Mouse (Mus musculus) midbrain, embryonic 16.5 days (tissue): ENCODE data around the gene Itga9. TPM values are rescaled to one million over a fixed set of nuclear protein-coding genes. Genes with fewer than 3 reads are reported as not detected.

ENCODE experiments used
- ATAC-seq: fragments of 200-750 bp; cut with Nextera tagmentation; 2 replicates; pipeline ENCODE4 v1.8.0; 2017; ENCODE audit warnings: moderate TSS enrichment
- H3K27ac ChIP-seq: fragments of 300-500 bp; sonication (generic); 2 replicates; pipeline ENCODE4 v1.5.1; 2014; ENCODE audit warnings: mild to moderate bottlenecking, low read length, mixed read lengths
- H3K27me3 ChIP-seq: fragments of 300-500 bp; sonication (generic); 2 replicates; pipeline ENCODE4 v1.6.1; 2014; ENCODE audit warnings: low read depth, low read length, mixed read lengths; ENCODE audit not compliant: control insufficient read depth, insufficient read depth
- H3K36me3 ChIP-seq: fragments of 300-500 bp; sonication (generic); 2 replicates; pipeline ENCODE4 v1.6.1; 2014; ENCODE audit warnings: mild to moderate bottlenecking, low read length, moderate library complexity, mixed read lengths; ENCODE audit not compliant: control insufficient read depth, insufficient read depth
- H3K4me1 ChIP-seq: fragments of 300-500 bp; sonication (generic); 2 replicates; pipeline ENCODE4 v1.6.1; 2014; ENCODE audit warnings: mild to moderate bottlenecking, low read length, mixed read lengths; ENCODE audit not compliant: control insufficient read depth, insufficient read depth
- H3K4me2 ChIP-seq: fragments of 300-500 bp; sonication (generic); 2 replicates; pipeline ENCODE4 v1.6.1; 2014; ENCODE audit warnings: mild to moderate bottlenecking, low read length, mixed read lengths
- H3K4me3 ChIP-seq: fragments of 300-500 bp; sonication (generic); 2 replicates; pipeline ENCODE4 v1.5.1; 2014; ENCODE audit warnings: low read depth, mild to moderate bottlenecking, low read length, moderate library complexity, mixed read lengths
- H3K9ac ChIP-seq: fragments of 300-500 bp; sonication (generic); 2 replicates; pipeline ENCODE4 v1.6.1; 2014; ENCODE audit warnings: low read depth, low read length, mixed read lengths
- H3K9me3 ChIP-seq: fragments of 300-500 bp; sonication (generic); replicated peaks from 2 replicates; pipeline ENCODE4 v1.6.1; 2014; ENCODE audit warnings: mild to moderate bottlenecking, low read length, mixed read lengths; ENCODE audit not compliant: control insufficient read depth, poor library complexity, severe bottlenecking
- WGBS: fragments of 180-500 bp; shearing (Covaris S2); extraction: QIAGEN DNeasy Blood & Tissue Kit; methylation state at CpG from one replicate; pipeline ENCODE4 v1.1.7; 2014; 5-methylcytosine and 5-hydroxymethylcytosine counted together
- polyA plus RNA-seq: library from polyadenylated mRNA; unstranded; fragments of >200 nt; fragmentation: Nextera tagmentation; extraction: Ambion mirVana; gene quantifications from 2 replicates; pipeline ENCODE4 v1.2.1, GENCODE M21; 2015

Itga9 gene
- polyA plus RNA-seq, 1 experiment from 2014 or later = 1.0 TPM

DNA sequence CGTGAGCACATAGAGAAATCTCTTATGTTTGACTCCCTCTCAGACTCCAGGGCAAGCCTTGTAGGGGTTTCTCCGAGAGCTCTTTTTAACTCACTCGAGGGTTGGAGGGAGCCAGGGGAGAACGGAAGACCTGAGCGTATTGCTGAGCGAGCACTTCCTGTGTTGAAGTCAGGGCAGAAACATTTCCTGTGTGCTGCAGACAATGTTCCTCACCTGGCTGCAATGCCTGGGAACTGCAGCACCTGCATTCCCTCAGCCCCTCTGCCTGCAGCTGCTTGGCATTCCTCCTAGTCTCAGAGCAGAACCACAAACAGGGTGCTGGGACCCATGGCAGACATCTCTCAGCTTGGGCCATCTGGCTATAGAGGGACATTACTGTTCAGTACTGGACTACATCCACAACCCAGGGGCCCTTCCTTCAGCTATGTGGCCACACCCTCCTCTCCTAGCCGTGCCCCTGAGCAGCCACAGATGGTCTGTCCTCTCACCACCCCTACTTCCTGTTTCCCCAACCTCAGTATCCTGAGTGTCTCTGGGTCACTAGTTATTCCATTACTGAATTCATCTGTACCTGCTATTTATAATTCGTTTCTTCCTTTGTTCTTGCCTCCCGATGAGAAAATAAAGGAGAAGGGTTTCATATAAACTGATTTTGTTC is 109.6 kb downstream of the Itga9 start:
- H3K4me3 ChIP-seq = no peak overlapping the region
- ATAC-seq = no peak
- WGBS = 85% methylated on average over 9 of the region's 9 CpGs

DNA sequence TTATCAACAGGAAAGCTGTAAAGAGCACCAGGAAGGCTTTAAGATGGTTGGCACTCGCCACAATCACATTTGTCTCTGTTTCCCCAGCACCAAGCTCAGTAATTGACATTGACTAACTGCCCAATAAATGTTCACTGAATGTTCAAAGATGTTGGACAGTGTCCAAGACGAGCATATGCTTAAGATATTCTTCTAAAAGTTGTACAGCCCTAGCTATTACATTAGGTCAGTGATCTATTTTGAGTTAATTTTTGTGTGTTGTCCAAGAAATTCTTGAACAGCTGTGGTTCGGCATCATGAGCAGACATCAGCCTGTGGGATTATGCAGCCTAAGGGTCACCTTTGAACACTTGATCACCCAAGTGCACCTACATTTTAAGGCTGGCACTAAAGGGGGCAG is 110.9 kb downstream of the Itga9 start:
- H3K4me1 ChIP-seq = no peaks in the 10 kb centered on the region
- H3K27me3 ChIP-seq = no peaks in the 10 kb centered on the region
- H3K36me3 ChIP-seq = no peaks in the 10 kb centered on the region
- H3K9me3 ChIP-seq = no peaks in the 10 kb centered on the region; the same call in 1 of the 2 replicates
- no peak overlapping the region for H3K4me2 ChIP-seq
- WGBS = 76% methylated on average over 3 of the region's 3 CpGs
- no peak overlapping the region for H3K9ac ChIP-seq
- H3K27ac ChIP-seq = no peak overlapping the region
- ATAC-seq = no peak
- no peak overlapping the region for H3K4me3 ChIP-seq

More for the DNA sequence above, 109.6 kb downstream of the Itga9 start:
- H3K4me2 ChIP-seq = no peak overlapping the region
- no peak overlapping the region for H3K9ac ChIP-seq
- H3K9me3 ChIP-seq = no peaks in the 10 kb centered on the region; the same call in 1 of the 2 replicates
- no peaks in the 10 kb centered on the region for H3K4me1 ChIP-seq
- H3K36me3 ChIP-seq = no peaks in the 10 kb centered on the region
- no peaks in the 10 kb centered on the region for H3K27me3 ChIP-seq
- H3K27ac ChIP-seq = no peak overlapping the region

DNA sequence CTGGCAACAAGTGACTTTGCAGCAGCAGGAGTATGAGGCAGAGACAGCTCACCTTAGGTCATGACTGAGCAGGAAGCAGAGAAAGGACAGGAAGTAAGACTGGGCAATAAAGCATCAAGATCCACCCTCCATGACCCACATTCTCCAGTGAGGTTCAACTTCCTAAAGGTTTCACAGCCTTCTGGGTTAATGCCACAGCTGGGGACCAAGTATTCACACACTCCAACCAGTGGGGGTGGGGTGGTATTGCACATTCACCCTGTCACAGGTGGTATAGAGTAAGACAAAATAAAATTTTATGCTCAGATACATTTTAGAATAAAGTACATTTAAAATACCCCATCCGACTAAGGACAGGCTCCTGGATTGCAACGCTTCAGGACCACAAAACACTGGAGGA is 112.0 kb downstream of the Itga9 start:
- Histone ChIP-seq H3K9ac (no peak overlapping the region), H3K36me3 (no peaks in the 10 kb centered on the region), H3K27me3 (no peaks in the 10 kb centered on the region), H3K4me2 (no peak overlapping the region), H3K4me1 (no peaks in the 10 kb centered on the region), H3K9me3 (no peaks in the 10 kb centered on the region; the same call in 1 of the 2 replicates), H3K4me3 (no peak overlapping the region), H3K27ac (no peak overlapping the region)
- WGBS = 99% methylated on average over 2 of the region's 2 CpGs
- ATAC-seq = no peak

GRCm38 (mm10) chr9:118721056-118721455 is 114.6 kb downstream of the Itga9 start:
- H3K9me3 ChIP-seq = no peaks in the 10 kb centered on the region; the same call in 1 of the 2 replicates
- H3K4me1 ChIP-seq = no peaks in the 10 kb centered on the region
- H3K4me3 ChIP-seq = no peak overlapping the region
- no peak overlapping the region for H3K4me2 ChIP-seq
- WGBS = 94% methylated on average over 6 of the region's 6 CpGs
- no peaks in the 10 kb centered on the region for H3K27me3 ChIP-seq
- no peak for ATAC-seq
- H3K9ac ChIP-seq = no peak overlapping the region
- no peaks in the 10 kb centered on the region for H3K36me3 ChIP-seq
- no peak overlapping the region for H3K27ac ChIP-seq

- H3K27ac ChIP-seq = no peak overlapping the region
- H3K36me3 ChIP-seq = no peaks in the 10 kb centered on the region
- ATAC-seq = no peak
- WGBS = 90% methylated on average over 2 of the region's 2 CpGs
- H3K4me1 ChIP-seq = no peaks in the 10 kb centered on the region
- H3K27me3 ChIP-seq = no peaks in the 10 kb centered on the region
- no peak overlapping the region for H3K4me3 ChIP-seq
- H3K9me3 ChIP-seq = no peaks in the 10 kb centered on the region; the same call in 1 of the 2 replicates
- no peak overlapping the region for H3K9ac ChIP-seq
- no peak overlapping the region for H3K4me2 ChIP-seq
Observed at GRCm38 (mm10) chr9:118722789-118723325, 116.4 kb downstream of the Itga9 start.

GRCm38 (mm10) chr9:118725128-118725527 is 118.6 kb downstream of the Itga9 start:
- 83% methylated on average over 9 of the region's 9 CpGs for WGBS
- no peaks in the 10 kb centered on the region; the same call in 1 of the 2 replicates for H3K9me3 ChIP-seq
- no peak overlapping the region for H3K9ac ChIP-seq
- H3K4me1 ChIP-seq = no peaks in the 10 kb centered on the region
- H3K27ac ChIP-seq = no peak overlapping the region
- H3K4me2 ChIP-seq = no peak overlapping the region
- H3K36me3 ChIP-seq = no peaks in the 10 kb centered on the region
- no peaks in the 10 kb centered on the region for H3K27me3 ChIP-seq
- no peak overlapping the region for H3K4me3 ChIP-seq
- no peak for ATAC-seq

DNA sequence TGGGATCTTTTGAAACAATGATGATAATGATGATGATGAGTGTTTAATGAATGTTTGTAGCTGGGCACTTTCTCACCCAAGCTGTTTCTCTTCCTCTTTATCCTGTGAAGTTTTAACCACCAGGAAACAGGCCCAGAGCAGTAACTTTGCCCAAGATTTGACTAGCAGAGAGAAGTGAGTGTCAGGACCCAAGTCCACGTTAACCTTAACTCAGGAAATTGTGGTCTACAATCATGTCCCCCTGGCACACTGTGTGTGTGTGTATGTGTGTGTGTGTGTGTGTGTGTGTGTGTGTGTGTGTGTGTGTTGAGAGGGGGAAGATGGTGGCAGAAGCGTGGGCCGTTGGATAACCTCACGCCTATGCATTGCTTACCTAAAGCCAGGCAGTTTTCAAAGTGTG is 120.1 kb downstream of the Itga9 start:
- ATAC-seq = no peak
- H3K27me3 ChIP-seq = no peaks in the 10 kb centered on the region
- H3K9ac ChIP-seq = no peak overlapping the region
- no peak overlapping the region for H3K27ac ChIP-seq
- no peak overlapping the region for H3K4me2 ChIP-seq
- no peak overlapping the region for H3K4me3 ChIP-seq
- WGBS = 99% methylated on average over 4 of the region's 4 CpGs
- H3K9me3 ChIP-seq = no peaks in the 10 kb centered on the region
- H3K4me1 ChIP-seq = no peaks in the 10 kb centered on the region
- no peaks in the 10 kb centered on the region for H3K36me3 ChIP-seq

DNA sequence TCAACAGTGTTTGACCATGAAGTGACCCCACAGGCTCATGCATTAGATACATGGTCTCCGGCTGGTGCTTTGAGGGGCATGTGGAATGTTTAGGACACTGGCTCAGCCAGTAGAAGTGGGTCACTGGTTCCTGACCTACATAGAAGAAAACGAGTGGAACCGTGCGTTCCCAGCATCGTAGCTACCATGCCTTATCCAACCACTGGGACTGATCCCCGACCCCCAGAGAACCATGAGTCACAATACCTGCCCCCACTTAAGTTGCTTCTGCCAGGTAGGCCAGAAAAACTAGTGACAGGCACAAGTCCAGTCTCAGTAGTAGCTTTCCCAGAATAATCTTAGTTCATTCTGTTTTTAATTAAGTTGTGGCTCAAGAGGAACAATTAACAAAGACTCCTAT is 121.8 kb downstream of the Itga9 start:
- Histone ChIP-seq H3K4me1 (no peaks in the 10 kb centered on the region), H3K36me3 (no peaks in the 10 kb centered on the region), H3K27me3 (no peaks in the 10 kb centered on the region), H3K9ac (no peak overlapping the region), H3K9me3 (no peaks in the 10 kb centered on the region), H3K27ac (no peak overlapping the region), H3K4me3 (no peak overlapping the region), H3K4me2 (no peak overlapping the region)
- WGBS = 89% methylated on average over 6 of the region's 6 CpGs
- no peak for ATAC-seq

- Histone ChIP-seq H3K27ac (no peak overlapping the region), H3K4me3 (no peak overlapping the region), H3K4me2 (no peak overlapping the region), H3K9ac (no peak overlapping the region), H3K9me3 (no peaks in the 10 kb centered on the region), H3K27me3 (no peaks in the 10 kb centered on the region), H3K36me3 (no peaks in the 10 kb centered on the region), H3K4me1 (no peaks in the 10 kb centered on the region)
- 84% methylated on average over 5 of the region's 5 CpGs for WGBS
- ATAC-seq = no peak
Observed at GRCm38 (mm10) chr9:118728987-118729386, 122.5 kb downstream of the Itga9 start.
